Mouse (Mus musculus) kidney, adult 2 months (tissue): ENCODE measurements around the gene Nek9.

ENCODE experiments used
- CTCF ChIP-seq: fragments of 200-500 bp; conservative IDR thresholded peaks from 2 replicates; pipeline ENCODE4 v1.5.1; 2011; ENCODE audit warnings: low read depth, mild to moderate bottlenecking, control low read depth, low read length, moderate library complexity, mixed read lengths; ENCODE audit not compliant: insufficient read depth, insufficient read length
- POLR2A ChIP-seq: fragments of 200-500 bp; IDR thresholded peaks from one replicate; pipeline ENCODE4 v1.6.1; 2011; ENCODE audit warnings: low read depth, low read length, control low read depth

DNA sequence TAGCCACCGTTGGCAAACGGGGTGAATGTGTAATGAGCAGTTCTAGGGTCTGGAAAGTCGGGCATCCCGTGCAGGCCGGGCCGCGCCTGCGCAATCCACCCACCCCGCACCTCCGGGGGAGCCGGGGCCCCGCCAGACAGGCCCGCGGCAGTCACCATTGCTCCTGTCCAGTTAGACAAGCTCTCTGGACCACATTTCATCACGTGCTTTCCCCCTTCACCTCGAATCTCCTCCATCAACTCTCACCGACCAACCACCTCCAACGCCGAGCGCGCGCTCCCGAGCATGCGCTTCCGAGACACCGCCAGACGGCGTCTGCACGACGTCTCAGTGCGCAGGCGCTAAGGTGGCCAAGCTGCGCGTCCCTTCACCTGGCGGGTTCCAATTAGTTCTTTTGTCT, 68.8 kb downstream of the Nek9 start, which contains the start of gene Mlh3:
- TF ChIP-seq CTCF (peak; percentile 53), POLR2A (peak; percentile 7)
